Mouse (Mus musculus): ENCODE results near the gene Iqgap2. TPM values are rescaled to one million over a fixed set of nuclear protein-coding genes. Genes with fewer than 3 reads are reported as not detected.

Iqgap2 gene
- total and polyA plus RNA-seq, 2 experiments from 2014 or later: 2.1 to 6.0 TPM

DNA sequence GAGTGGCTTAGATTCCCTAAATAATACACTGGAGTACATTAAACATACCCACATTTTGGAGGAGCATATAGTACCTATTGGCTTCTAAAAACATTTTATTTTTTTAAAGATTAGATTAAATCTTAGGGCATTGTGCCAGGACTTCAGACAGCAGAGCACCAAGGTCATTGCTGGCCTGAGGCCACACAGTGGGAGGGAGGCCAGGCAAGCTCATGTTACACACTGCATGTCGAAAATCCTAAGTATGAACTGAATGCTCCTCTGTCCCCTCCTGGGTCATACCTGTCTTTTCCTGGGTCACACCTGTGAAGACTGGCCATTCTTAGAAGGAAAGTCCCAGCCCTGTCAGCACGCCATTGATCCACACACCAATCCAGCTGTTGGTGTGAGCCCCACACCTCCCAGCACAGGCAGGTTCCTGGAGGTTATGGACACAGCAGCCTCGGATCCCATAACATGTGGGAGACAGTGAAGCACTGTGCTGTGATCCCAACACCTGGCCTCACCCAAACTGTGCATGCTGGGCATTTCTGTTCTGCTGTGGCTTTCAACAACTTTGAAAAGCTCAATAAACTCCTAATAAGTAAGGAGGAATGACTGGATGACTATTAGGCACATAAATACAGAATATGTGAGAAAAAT is 127.7 kb downstream of the Iqgap2 start:
- H3K9me3 ChIP-seq (ENCODE audit: low read length): no peaks in the 10 kb centered on the region
- H3K4me1 ChIP-seq (ENCODE audit: insufficient read depth): no peaks in the 10 kb centered on the region; the same call in 1 of the 2 replicates
- H3K36me3 ChIP-seq (ENCODE audit: insufficient read depth): no peaks in the 10 kb centered on the region
- ATAC-seq (no peak), DNase-seq (no peak)
- H3K27me3 ChIP-seq (ENCODE audit: insufficient read depth, low read length): no peaks in the 10 kb centered on the region
- H3K4me2 ChIP-seq (ENCODE audit: low read depth): no peak overlapping the region
- TF ChIP-seq CTCF (IDR thresholded peaks at IDR 0.05; ENCODE audit: low read depth): no peak
- no peak overlapping the region for H3K27ac ChIP-seq (ENCODE audit: low read depth, low read length)
- H3K4me3 ChIP-seq (ENCODE audit: low read depth, low read length): no peak overlapping the region
- H3K9ac ChIP-seq: no peak overlapping the region
- WGBS: 52% methylated on average over 3 of the region's 3 CpGs

DNA sequence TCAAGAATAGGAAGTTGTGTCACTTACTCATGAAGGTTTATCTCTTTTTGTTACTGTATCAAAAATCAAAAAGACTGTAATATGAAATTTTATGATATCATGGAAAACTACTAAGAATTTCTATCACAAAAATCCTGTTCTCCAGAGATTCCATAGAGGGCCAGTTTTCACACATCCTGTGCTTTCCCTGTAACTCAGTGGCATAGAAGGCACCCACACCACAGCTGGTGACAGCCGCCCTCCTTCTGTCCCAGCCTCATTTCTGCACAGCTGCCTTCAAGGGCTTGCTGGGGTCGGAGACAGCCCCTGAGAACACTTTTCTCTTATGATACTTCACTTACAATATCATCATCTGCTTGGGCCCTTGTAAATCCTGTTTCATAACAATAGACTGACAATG is 131.9 kb downstream of the Iqgap2 start:
- Histone ChIP-seq H3K4me2 (ENCODE audit: low read depth) (no peak overlapping the region), H3K4me3 (ENCODE audit: low read depth, low read length) (no peak overlapping the region)

GRCm38 (mm10) chr13:95754285-95754684 is 137.4 kb downstream of the Iqgap2 start:
- no peak overlapping the region for H3K4me3 ChIP-seq (ENCODE audit: low read depth, low read length)
- no peak for TF ChIP-seq CTCF (IDR thresholded peaks at IDR 0.05; ENCODE audit: low read depth)
- no peaks in the 10 kb centered on the region for H3K27me3 ChIP-seq (ENCODE audit: insufficient read depth, low read length)

More for the DNA sequence above, 131.9 kb downstream of the Iqgap2 start:
- WGBS: 85% methylated on average over 2 of the region's 2 CpGs
- Histone ChIP-seq H3K4me1 (ENCODE audit: insufficient read depth) (no peaks in the 10 kb centered on the region), H3K27ac (ENCODE audit: low read depth, low read length) (no peak overlapping the region), H3K36me3 (ENCODE audit: insufficient read depth) (no peaks in the 10 kb centered on the region), H3K27me3 (ENCODE audit: insufficient read depth, low read length) (no peaks in the 10 kb centered on the region), H3K9me3 (ENCODE audit: low read length) (no peaks in the 10 kb centered on the region), H3K9ac (no peak overlapping the region)
- TF ChIP-seq CTCF (IDR thresholded peaks at IDR 0.05; ENCODE audit: low read depth): no peak
- no peak for DNase-seq
- no peak for ATAC-seq

GRCm38 (mm10) chr13:95752386-95752785 is 139.3 kb downstream of the Iqgap2 start:
- no peak overlapping the region for H3K4me3 ChIP-seq (ENCODE audit: low read depth, low read length)
- no peak overlapping the region for H3K27ac ChIP-seq (ENCODE audit: low read depth, low read length)
- no peaks in the 10 kb centered on the region for H3K36me3 ChIP-seq (ENCODE audit: insufficient read depth)
- H3K9me3 ChIP-seq (ENCODE audit: low read length): no peaks in the 10 kb centered on the region
- H3K4me1 ChIP-seq (ENCODE audit: insufficient read depth): no peaks in the 10 kb centered on the region
- DNase-seq (no peak), ATAC-seq (no peak)
- H3K27me3 ChIP-seq (ENCODE audit: insufficient read depth, low read length): no peaks in the 10 kb centered on the region
- 86% methylated on average over 9 of the region's 9 CpGs for WGBS
- H3K9ac ChIP-seq: no peak overlapping the region
- TF ChIP-seq CTCF (IDR thresholded peaks at IDR 0.05; ENCODE audit: low read depth): no peak
- H3K4me2 ChIP-seq (ENCODE audit: low read depth): no peak overlapping the region

More at GRCm38 (mm10) chr13:95754285-95754684, 137.4 kb downstream of the Iqgap2 start:
- Histone ChIP-seq H3K4me2 (ENCODE audit: low read depth) (no peak overlapping the region), H3K9ac (no peak overlapping the region), H3K4me1 (ENCODE audit: insufficient read depth) (no peaks in the 10 kb centered on the region), H3K9me3 (ENCODE audit: low read length) (no peaks in the 10 kb centered on the region), H3K36me3 (ENCODE audit: insufficient read depth) (no peaks in the 10 kb centered on the region), H3K27ac (ENCODE audit: low read depth, low read length) (no peak overlapping the region)
- 90% methylated on average over 5 of the region's 5 CpGs for WGBS
- DNase-seq (no peak), ATAC-seq (no peak)

DNA sequence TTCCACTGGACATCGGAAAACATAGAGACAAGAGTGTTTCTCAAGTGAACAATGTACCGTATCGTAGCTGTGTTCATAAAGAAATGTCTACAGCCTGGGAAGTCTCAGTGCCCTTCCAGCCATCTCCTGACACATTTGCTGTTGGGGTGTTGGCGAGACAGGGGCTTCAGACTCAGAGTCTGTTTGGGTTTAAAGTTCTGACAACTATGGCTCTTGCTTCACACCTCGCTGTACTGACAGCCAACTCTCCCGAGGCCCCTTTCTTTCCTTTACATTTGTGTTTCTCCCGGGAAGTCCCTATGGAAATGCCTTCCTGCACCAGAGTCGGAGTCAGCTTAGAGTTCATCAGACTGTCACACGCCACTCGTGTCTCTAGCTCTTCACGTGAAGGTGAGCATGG is 144.2 kb downstream of the Iqgap2 start:
- H3K4me1 ChIP-seq (ENCODE audit: insufficient read depth): no peaks in the 10 kb centered on the region
- DNase-seq (no peak), ATAC-seq (no peak)
- H3K4me2 ChIP-seq (ENCODE audit: low read depth): no peak overlapping the region
- whole genome bisulfite sequencing: 85% methylated on average over 11 of the region's 11 CpGs
- H3K9ac ChIP-seq: no peak overlapping the region
- no peak overlapping the region for H3K27ac ChIP-seq (ENCODE audit: low read depth, low read length)
- no peaks in the 10 kb centered on the region for H3K27me3 ChIP-seq (ENCODE audit: insufficient read depth, low read length)
- no peaks in the 10 kb centered on the region for H3K36me3 ChIP-seq (ENCODE audit: insufficient read depth)
- H3K9me3 ChIP-seq (ENCODE audit: low read length): no peaks in the 10 kb centered on the region
- H3K4me3 ChIP-seq (ENCODE audit: low read depth, low read length): no peak overlapping the region
- no peak for TF ChIP-seq CTCF (IDR thresholded peaks at IDR 0.05; ENCODE audit: low read depth)

- no peak for DNase-seq
- Histone ChIP-seq H3K4me3 (ENCODE audit: low read depth, low read length) (no peak overlapping the region), H3K36me3 (ENCODE audit: insufficient read depth) (no peaks in the 10 kb centered on the region), H3K4me1 (ENCODE audit: insufficient read depth) (no peaks in the 10 kb centered on the region), H3K9me3 (ENCODE audit: low read length) (no peaks in the 10 kb centered on the region), H3K27ac (ENCODE audit: low read depth, low read length) (no peak overlapping the region), H3K4me2 (ENCODE audit: low read depth) (no peak overlapping the region), H3K27me3 (ENCODE audit: insufficient read depth, low read length) (no peaks in the 10 kb centered on the region), H3K9ac (no peak overlapping the region)
- TF ChIP-seq CTCF (IDR thresholded peaks at IDR 0.05; ENCODE audit: low read depth): no peak
- WGBS: 83% methylated on average over 7 of the region's 7 CpGs
- no peak for ATAC-seq
Observed at GRCm38 (mm10) chr13:95747101-95747500, 144.6 kb downstream of the Iqgap2 start.

DNA sequence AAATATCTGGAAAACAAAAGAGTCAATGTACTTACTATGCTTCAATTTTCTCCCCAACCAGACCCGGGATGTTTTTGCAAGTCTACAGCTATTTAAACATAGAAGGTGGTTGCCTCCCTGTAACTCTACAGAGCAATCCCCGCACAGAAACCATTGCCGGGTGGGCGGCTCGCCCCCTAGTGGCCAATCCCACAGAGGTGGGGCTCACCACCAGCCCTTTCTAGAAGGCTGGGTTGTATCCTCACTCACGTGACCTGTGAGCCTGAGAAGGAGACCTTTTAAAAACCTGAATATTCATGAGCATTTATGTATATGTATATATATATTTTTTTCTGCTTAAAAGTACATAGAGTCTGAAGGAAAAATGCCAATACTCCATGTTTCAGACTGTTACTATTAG is 145.2 kb downstream of the Iqgap2 start:
- Histone ChIP-seq H3K9ac (no peak overlapping the region), H3K4me1 (ENCODE audit: insufficient read depth) (no peaks in the 10 kb centered on the region), H3K4me3 (ENCODE audit: low read depth, low read length) (no peak overlapping the region), H3K36me3 (ENCODE audit: insufficient read depth) (no peaks in the 10 kb centered on the region), H3K27ac (ENCODE audit: low read depth, low read length) (no peak overlapping the region), H3K27me3 (ENCODE audit: insufficient read depth, low read length) (no peaks in the 10 kb centered on the region), H3K9me3 (ENCODE audit: low read length) (no peaks in the 10 kb centered on the region), H3K4me2 (ENCODE audit: low read depth) (no peak overlapping the region)
- ATAC-seq (peak; percentile 74), DNase-seq (peak; percentile 44)
- 10% methylated on average over 6 of the region's 6 CpGs for WGBS
- TF ChIP-seq CTCF (IDR thresholded peaks at IDR 0.05; ENCODE audit: low read depth): peak; percentile 74

Measured in forebrain, postnatal 0 days (tissue).